Mouse (Mus musculus) limb, embryonic 12.5 days (tissue): Measurements from ENCODE around the gene Wdr25. TPM values are rescaled to one million over a fixed set of nuclear protein-coding genes. Genes with fewer than 3 reads are reported as not detected.

Experiments
- ATAC-seq: fragments of 200-750 bp; cut with Nextera tagmentation; 2 replicates; pipeline ENCODE4 v1.8.0; 2017; ENCODE audit warnings: low read depth, moderate TSS enrichment; ENCODE audit not compliant: insufficient number of reproducible peaks, insufficient read depth, low FRiP score, low TSS enrichment
- H3K27ac ChIP-seq: fragments of 300-500 bp; sonication (generic); 2 replicates; pipeline ENCODE4 v1.5.1; 2016; ENCODE audit warnings: mild to moderate bottlenecking, moderate library complexity
- H3K27me3 ChIP-seq: fragments of 300-500 bp; sonication (generic); 2 replicates; pipeline ENCODE4 v1.6.1; 2016; ENCODE audit warnings: mild to moderate bottlenecking, moderate library complexity
- H3K36me3 ChIP-seq: fragments of 300-500 bp; sonication (generic); 2 replicates; pipeline ENCODE4 v1.6.1; 2016; ENCODE audit warnings: mild to moderate bottlenecking, moderate library complexity
- H3K4me1 ChIP-seq: fragments of 300-500 bp; sonication (generic); replicated peaks from 2 replicates; pipeline ENCODE4 v1.6.1; 2016
- H3K4me2 ChIP-seq: fragments of 300-500 bp; sonication (generic); 2 replicates; pipeline ENCODE4 v1.6.1; 2016; ENCODE audit warnings: mild to moderate bottlenecking, moderate library complexity
- H3K4me3 ChIP-seq: fragments of 300-500 bp; sonication (generic); replicated peaks from 2 replicates; pipeline ENCODE4 v1.5.1; 2016; ENCODE audit warnings: mild to moderate bottlenecking
- H3K9ac ChIP-seq: fragments of 300-500 bp; sonication (generic); replicated peaks from 2 replicates; pipeline ENCODE4 v1.6.1; 2016; ENCODE audit warnings: mild to moderate bottlenecking, moderate library complexity
- H3K9me3 ChIP-seq: fragments of 300-500 bp; sonication (generic); 2 replicates; pipeline ENCODE4 v1.6.1; 2016; ENCODE audit warnings: mild to moderate bottlenecking, moderate library complexity
- WGBS: fragments of 180-500 bp; shearing (Covaris S2); methylation state at CpG from one replicate; pipeline ENCODE4 v1.1.7; 2016; 5-methylcytosine and 5-hydroxymethylcytosine counted together
- polyA plus RNA-seq: library from polyadenylated mRNA; unstranded; fragments of >200 nt; fragmentation: Nextera tagmentation; extraction: Ambion mirVana; gene quantifications from 2 replicates; pipeline ENCODE4 v1.2.1, GENCODE M21; 2016

Wdr25 gene
- polyA plus RNA-seq, 1 experiment from 2014 or later: 8.8 TPM

DNA sequence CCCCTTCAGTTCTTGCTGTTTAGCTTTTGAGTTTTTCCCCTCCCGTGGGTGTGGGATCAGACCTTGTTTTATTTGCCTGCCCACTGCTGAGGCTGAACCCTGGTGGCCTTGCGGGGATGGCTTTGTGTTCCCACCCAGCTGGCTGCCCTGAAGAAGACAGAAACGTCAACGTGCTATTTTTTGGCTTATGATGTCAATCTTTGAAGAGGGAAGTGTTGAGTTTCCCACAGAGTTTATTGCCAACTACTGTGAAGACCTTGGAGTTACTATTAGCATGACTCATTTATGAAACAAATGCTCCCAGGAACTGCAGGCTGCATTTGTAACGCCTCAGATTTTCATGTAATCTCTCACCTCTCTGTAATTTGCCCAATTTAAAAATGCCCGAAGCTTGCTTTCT, 43.4 kb downstream of the Wdr25 start:
- no peaks in the 10 kb centered on the region for H3K9me3 ChIP-seq
- no peak overlapping the region for H3K4me3 ChIP-seq
- no peak overlapping the region for H3K9ac ChIP-seq
- H3K36me3 ChIP-seq: no peaks in the 10 kb centered on the region
- H3K4me1 ChIP-seq: peaks cover 24% of the 10 kb centered on the region
- ATAC-seq: no peak
- 50% methylated on average over 6 of the region's 6 CpGs for WGBS
- no peak overlapping the region for H3K4me2 ChIP-seq
- H3K27me3 ChIP-seq: no peaks in the 10 kb centered on the region
- H3K27ac ChIP-seq: no peak overlapping the region

DNA sequence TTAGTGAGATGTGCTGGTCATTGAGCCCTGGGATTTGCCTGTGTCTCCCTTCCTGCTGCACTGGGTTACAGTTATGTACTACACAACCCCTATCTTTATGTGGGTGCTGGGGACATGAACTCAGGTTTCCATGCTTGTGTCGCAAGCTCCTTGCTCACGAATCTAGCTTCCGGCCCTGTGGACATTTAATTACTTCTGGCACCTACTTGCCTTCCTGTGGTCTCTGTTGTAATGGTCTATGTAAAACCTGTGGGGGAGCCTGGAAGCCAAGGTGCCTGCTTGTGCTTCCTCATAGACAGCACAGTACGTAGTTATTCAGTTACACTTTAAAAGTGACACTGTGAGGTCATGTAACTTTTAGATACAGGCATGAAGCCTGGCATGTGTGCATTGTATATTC, 44.1 kb downstream of the Wdr25 start:
- H3K9ac ChIP-seq: no peak overlapping the region
- ATAC-seq: no peak
- no peak overlapping the region for H3K4me3 ChIP-seq
- peaks cover 21% of the 10 kb centered on the region for H3K4me1 ChIP-seq
- no peaks in the 10 kb centered on the region for H3K36me3 ChIP-seq
- no peak overlapping the region for H3K27ac ChIP-seq
- no peaks in the 10 kb centered on the region for H3K27me3 ChIP-seq
- WGBS: 59% methylated on average over 4 of the region's 4 CpGs
- H3K9me3 ChIP-seq: no peaks in the 10 kb centered on the region
- H3K4me2 ChIP-seq: no peak overlapping the region

DNA sequence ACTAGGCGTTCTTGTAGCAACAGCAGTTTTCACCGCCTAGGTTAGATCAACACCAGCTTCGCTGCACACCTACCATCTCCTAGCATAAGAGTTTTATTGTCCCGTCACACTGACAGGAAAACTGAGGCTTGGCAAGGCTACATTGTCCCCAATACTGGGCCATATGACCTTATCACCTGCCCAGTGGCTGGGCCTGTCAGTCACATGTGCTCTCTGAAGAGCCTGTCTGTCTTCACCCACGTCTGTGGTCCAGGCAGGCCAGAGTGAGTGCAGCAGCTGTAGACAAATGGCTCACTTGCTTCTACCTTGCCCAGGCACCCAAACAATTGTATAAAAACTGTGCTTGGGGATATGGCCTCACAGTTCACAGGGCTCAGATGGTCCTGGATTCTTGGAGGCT, 45.4 kb downstream of the Wdr25 start:
- no peak for ATAC-seq
- Histone ChIP-seq H3K36me3 (no peaks in the 10 kb centered on the region), H3K27ac (no peak overlapping the region), H3K9ac (no peak overlapping the region), H3K27me3 (no peaks in the 10 kb centered on the region), H3K4me2 (no peak overlapping the region), H3K4me1 (peaks cover 17% of the 10 kb centered on the region), H3K9me3 (no peaks in the 10 kb centered on the region), H3K4me3 (no peak overlapping the region)
- WGBS: 86% methylated on average over 5 of the region's 5 CpGs

DNA sequence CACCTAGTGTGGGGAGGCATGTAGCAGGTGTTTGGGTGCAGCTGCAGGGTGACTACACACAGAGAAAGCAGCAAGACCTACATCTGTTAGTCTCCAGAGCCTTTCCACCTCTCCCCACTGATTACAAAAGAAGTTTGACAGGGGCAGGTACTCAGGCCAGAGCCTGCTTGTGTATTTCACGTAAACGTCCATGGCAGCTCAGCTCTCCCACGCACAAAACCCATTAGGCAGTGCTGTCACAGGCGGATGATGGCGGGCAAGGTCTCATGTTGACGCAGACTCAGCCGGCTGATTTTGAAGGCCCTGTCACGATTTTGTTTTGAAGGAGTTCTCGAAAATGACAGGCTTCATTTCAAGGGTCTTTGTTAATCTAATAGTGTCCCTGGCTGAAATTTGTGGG, 45.9 kb downstream of the Wdr25 start:
- H3K27me3 ChIP-seq: no peaks in the 10 kb centered on the region
- no peak overlapping the region for H3K27ac ChIP-seq
- peaks cover 12% of the 10 kb centered on the region for H3K4me1 ChIP-seq
- 86% methylated on average over 9 of the region's 9 CpGs for WGBS
- H3K9ac ChIP-seq: no peak overlapping the region
- H3K36me3 ChIP-seq: no peaks in the 10 kb centered on the region
- H3K4me3 ChIP-seq: no peak overlapping the region
- no peak for ATAC-seq
- H3K9me3 ChIP-seq: no peaks in the 10 kb centered on the region
- no peak overlapping the region for H3K4me2 ChIP-seq

DNA sequence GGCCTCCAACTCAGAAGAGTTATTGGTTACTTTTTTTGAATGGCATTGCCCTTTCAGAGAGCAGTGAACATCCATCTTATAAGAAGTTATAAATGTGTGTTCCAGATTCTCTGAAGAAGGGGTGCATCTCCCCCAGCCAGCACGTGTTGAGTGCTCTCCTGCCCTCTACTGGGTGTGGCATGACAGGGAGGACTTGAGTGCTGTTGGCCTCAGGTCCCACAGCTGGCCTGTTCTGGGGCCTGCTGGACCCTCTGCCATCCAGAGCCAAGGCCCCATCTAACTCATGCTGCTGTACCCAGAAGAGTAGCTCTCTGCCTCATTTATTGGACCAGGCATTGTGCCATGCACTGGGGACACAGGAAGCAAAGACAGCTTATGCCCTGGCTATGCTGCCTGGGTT, 46.8 kb downstream of the Wdr25 start:
- no peak overlapping the region for H3K27ac ChIP-seq
- 68% methylated on average over 1 of the region's 1 CpGs for WGBS
- H3K36me3 ChIP-seq: no peaks in the 10 kb centered on the region
- no peak for ATAC-seq
- no peak overlapping the region for H3K9ac ChIP-seq
- no peak overlapping the region for H3K4me3 ChIP-seq
- H3K4me1 ChIP-seq: peaks cover 10% of the 10 kb centered on the region
- no peak overlapping the region for H3K4me2 ChIP-seq
- H3K27me3 ChIP-seq: no peaks in the 10 kb centered on the region
- H3K9me3 ChIP-seq: no peaks in the 10 kb centered on the region

DNA sequence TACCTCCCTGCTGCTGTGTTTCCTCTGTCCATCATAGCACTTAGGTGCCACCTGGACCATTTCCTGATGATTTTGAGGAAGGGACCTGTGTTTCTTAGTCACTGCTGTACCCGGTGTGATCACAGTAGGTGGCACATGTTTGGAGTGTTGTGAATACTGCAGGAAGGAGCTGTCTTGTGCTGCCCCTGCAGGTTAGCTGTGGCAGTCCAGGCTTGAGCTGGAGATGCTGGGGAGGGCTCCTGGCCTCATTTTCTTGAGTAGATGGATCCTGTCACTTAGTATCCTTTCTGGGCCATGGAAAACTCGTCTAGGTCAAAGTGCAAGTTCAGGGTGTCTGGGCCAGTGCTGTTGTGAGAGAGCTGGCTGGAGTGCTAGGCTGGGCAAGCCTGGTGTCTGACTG, 47.9 kb downstream of the Wdr25 start:
- no peak overlapping the region for H3K27ac ChIP-seq
- peaks cover 10% of the 10 kb centered on the region for H3K4me1 ChIP-seq
- H3K27me3 ChIP-seq: no peaks in the 10 kb centered on the region
- 54% methylated on average over 2 of the region's 2 CpGs for WGBS
- no peaks in the 10 kb centered on the region for H3K9me3 ChIP-seq
- no peak for ATAC-seq
- H3K9ac ChIP-seq: no peak overlapping the region
- H3K4me3 ChIP-seq: no peak overlapping the region
- no peak overlapping the region for H3K4me2 ChIP-seq
- H3K36me3 ChIP-seq: no peaks in the 10 kb centered on the region

DNA sequence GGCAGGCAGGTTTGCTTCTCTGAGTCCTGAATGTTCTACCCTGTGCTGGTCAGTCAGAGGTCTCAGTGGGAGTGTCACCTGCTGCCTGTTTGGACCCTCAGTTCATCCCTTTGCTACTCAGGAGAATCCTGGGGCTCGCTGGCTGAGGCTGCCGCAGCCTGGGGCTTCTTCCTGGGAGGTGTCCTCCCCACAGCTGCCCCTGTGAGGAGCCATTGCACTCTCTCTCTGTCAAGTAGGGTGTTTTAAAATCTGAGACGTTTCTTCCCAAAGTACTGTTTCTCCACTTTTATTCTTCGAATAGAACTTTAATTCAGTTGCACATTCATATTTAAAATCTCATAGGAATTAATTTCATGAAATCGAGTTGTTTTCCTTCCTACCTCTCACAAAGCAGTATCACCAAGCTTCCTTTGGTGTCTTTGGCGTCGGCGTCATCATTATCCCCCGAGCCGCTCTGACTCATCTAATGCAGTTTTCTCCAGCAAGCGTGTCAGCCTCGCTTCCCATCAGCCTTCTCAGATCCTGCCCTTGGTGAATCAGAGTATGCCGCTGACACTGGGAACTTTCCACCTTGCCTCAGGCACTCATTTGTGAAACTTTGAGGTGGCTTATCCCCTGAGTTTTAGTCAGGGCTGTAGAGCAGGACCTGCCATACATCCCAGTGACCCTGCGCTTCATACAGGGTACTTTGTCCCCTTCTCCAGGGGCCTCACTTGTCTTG, 48.9 kb downstream of the Wdr25 start:
- H3K9ac ChIP-seq: no peak overlapping the region
- no peak for ATAC-seq
- peaks cover 4% of the 10 kb centered on the region for H3K4me1 ChIP-seq
- no peaks in the 10 kb centered on the region for H3K36me3 ChIP-seq
- no peak overlapping the region for H3K27ac ChIP-seq
- no peaks in the 10 kb centered on the region for H3K9me3 ChIP-seq
- H3K27me3 ChIP-seq: no peaks in the 10 kb centered on the region
- 84% methylated on average over 14 of the region's 14 CpGs for WGBS
- H3K4me3 ChIP-seq: no peak overlapping the region
- no peak overlapping the region for H3K4me2 ChIP-seq

DNA sequence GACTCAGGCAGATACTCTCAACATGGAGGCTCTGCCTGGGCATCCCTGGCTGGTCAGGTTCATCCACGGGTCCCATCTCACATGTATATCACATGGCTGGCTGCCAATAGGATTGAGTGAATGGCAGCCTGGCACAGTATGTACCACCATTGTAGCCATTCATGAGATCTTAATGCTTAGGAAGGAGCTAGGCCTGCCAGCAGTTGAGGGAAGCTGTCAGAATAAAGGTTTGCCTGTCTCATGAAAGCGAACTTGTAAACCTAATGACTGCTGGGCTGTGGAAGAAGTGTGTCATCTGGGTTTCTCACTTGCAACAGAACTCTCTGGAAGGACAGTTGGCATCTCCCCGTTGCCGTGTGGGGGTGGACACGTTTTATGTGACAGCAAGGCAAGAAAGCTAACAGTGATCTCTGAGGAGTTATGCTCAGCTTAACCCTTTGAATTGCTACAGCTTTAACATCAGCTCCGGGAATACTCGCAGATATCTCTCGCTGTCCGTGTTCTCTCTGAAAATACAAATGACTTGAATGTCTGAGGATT, 59.6 kb downstream of the Wdr25 start:
- peaks cover 16% of the 10 kb centered on the region for H3K4me1 ChIP-seq
- H3K9ac ChIP-seq: no peak overlapping the region
- 81% methylated on average over 9 of the region's 9 CpGs for WGBS
- H3K9me3 ChIP-seq: no peaks in the 10 kb centered on the region
- no peak overlapping the region for H3K4me3 ChIP-seq
- no peak overlapping the region for H3K4me2 ChIP-seq
- H3K36me3 ChIP-seq: no peaks in the 10 kb centered on the region
- no peak overlapping the region for H3K27ac ChIP-seq
- peaks cover 1% of the 10 kb centered on the region; the same call in 1 of the 2 replicates for H3K27me3 ChIP-seq
- no peak for ATAC-seq

DNA sequence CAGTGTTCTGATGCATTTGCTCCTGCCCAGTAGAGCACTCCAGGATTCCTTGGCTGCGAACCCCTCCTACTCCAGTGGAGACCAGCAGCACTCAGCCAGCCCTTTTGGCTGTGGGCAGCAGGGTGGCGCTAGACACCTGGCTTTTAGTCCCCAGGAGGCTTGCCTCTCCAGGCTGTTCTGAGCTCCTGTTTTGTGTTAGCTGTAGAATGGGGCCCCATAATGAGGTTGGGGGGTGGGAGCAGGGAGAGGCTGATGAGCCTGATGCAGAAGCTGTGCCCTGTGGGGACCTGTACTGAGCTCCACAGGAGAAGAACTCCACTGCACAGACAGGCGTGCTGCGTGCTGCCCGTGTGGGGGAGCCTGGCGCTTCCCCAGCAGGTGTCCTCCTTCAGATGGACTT, 60.4 kb downstream of the Wdr25 start:
- Histone ChIP-seq H3K9me3 (no peaks in the 10 kb centered on the region), H3K4me1 (peaks cover 23% of the 10 kb centered on the region), H3K36me3 (no peaks in the 10 kb centered on the region), H3K4me3 (no peak overlapping the region), H3K27ac (no peak overlapping the region), H3K9ac (no peak overlapping the region), H3K27me3 (peaks cover 5% of the 10 kb centered on the region), H3K4me2 (no peak overlapping the region)
- 9% methylated on average over 6 of the region's 6 CpGs for WGBS
- ATAC-seq: peak; percentile 56; the same call in 1 of the 2 replicates

DNA sequence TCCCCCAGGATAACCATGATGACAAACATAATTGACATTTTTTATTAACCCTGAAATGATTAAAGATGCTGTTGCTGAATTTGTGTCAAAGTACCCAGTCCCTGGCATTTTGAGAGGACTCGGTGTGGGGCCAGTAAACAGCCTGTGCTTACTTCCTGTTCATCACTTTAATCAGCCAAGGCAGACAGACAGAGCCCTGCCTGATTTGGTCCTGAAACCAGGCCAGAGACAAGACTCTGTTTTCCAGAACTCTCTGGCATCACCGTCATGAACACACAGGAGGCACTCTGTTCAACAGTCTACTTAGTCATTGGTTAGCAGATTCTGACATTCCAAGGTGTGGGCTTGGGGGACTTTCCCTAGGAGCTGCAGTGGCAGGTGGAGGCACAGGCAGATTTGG, 61.0 kb downstream of the Wdr25 start:
- H3K4me3 ChIP-seq: no peak overlapping the region
- WGBS: 44% methylated on average over 2 of the region's 2 CpGs
- no peak overlapping the region for H3K4me2 ChIP-seq
- no peak overlapping the region for H3K27ac ChIP-seq
- H3K36me3 ChIP-seq: no peaks in the 10 kb centered on the region
- H3K27me3 ChIP-seq: peaks cover 5% of the 10 kb centered on the region
- ATAC-seq: no peak
- H3K9me3 ChIP-seq: no peaks in the 10 kb centered on the region
- H3K4me1 ChIP-seq: peaks cover 29% of the 10 kb centered on the region
- no peak overlapping the region for H3K9ac ChIP-seq

DNA sequence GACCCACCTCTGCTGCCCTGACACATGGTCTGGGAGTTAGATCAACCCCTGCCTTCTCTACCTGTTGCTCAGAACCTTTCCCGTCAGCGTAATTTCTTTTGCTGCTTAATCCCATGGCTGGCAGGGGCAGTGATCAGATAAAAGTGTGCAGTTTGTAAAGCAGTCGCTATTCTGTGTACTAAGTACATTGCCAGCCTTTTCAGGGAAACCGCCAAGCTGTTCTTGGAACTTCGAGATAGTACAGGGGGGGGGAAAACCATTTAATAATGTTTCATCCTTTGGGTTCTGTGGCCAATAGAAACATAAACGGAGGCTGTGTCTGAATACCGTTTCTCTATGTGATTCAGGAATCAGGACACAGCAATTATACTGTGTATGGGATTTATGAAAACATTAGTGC, 65.1 kb downstream of the Wdr25 start:
- no peak overlapping the region for H3K4me2 ChIP-seq
- H3K9me3 ChIP-seq: no peaks in the 10 kb centered on the region
- no peak overlapping the region for H3K4me3 ChIP-seq
- 76% methylated on average over 7 of the region's 7 CpGs for WGBS
- no peak overlapping the region for H3K9ac ChIP-seq
- H3K27ac ChIP-seq: no peak overlapping the region
- no peaks in the 10 kb centered on the region for H3K36me3 ChIP-seq
- H3K27me3 ChIP-seq: peaks cover 17% of the 10 kb centered on the region
- no peak for ATAC-seq
- H3K4me1 ChIP-seq: peaks cover 45% of the 10 kb centered on the region
